Mouse (Mus musculus) liver, adult 2 months (tissue): Measurements from ENCODE around the gene 1700007K13Rik.

Source experiments
- CTCF ChIP-seq: fragments of 200-500 bp; IDR thresholded peaks from 2 replicates; pipeline ENCODE4 v1.5.1; 2011; ENCODE audit warnings: low read depth, low read length, control low read depth
- POLR2A ChIP-seq: fragments of 200-500 bp; IDR thresholded peaks from 2 replicates; pipeline ENCODE4 v1.6.1; 2011; ENCODE audit warnings: low read length, control low read depth; ENCODE audit not compliant: insufficient read depth; ENCODE audit errors: extremely low read depth

GRCm38 (mm10) chr2:28467860-28468485, 1.8 kb upstream of the 1700007K13Rik start, which contains the start of gene Mrps2:
- TF ChIP-seq CTCF (peak; percentile 87), POLR2A (peak; percentile 86)
